Mouse (Mus musculus) CD4-positive, CD25-positive, alpha-beta regulatory T cell (primary cell): Measurements from ENCODE around the gene Rbks. TPM values are rescaled to one million over a fixed set of nuclear protein-coding genes. Genes with fewer than 3 reads are reported as not detected.

ENCODE experiments used
- polyA plus RNA-seq: library from polyadenylated mRNA; unstranded; fragments of 100-300 nt; shearing (Covaris generic); gene quantifications from one replicate; pipeline ENCODE4 v1.2.1, GENCODE M21; 2017

The Rbks gene
- polyA plus RNA-seq: 22.1 TPM

GRCm38 (mm10) chr5:31696971-31697643, at the start of gene Rbks:
Gene Rbks, minus strand, starts transcription at chr5:31697627.

GRCm38 (mm10) chr5:31697644-31698296, 343 bp upstream of the Rbks start, which contains the start of gene Babam2:
Gene Babam2, plus strand, starts transcription at chr5:31697684.

DNA sequence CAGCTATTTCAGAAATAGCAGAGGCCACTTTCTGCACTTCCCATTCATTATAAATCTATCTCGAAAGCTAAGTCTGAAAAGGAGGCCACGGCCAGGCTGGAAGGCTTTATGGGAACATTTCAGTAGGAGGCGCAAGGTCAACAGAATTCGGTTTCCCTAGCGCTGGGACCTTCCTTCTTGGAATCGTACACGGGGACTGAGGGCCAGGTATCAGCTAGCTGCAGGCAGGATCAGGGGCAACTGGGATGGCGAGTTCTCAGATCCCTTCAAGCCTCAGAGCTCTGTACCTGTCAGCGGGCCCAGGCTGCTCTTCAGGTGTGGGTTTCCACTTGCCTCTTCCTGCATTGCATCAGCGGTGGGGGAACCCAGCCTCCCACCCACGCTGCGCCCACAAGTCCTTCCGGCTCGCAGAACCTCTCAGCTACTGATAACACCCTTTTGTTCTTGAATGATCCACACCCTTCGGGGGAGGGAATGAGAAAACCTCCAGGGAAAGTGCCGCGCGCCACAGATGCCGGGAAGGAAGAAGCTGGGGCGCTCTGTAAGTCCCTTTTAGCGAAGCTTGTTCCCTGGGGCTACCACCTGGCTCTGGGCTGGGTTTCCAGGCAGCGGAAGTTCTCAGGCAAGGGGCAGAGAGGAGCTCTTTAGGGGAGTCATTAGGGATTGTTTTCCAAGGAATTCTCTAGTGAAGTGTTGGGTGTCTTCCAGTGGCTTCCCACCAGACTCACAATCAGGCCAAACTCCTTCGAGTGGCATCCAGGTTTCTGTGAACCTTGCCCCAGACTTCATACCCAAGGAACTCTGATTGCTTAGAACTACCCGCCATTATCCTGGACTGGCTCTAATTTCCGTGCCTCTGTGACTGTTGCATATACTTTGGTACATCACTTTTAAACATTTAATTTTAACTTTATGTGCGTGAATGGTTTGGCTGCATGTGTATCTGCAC, 100.7 kb downstream of the Rbks start, which contains the start of gene Mrpl33:
Gene Mrpl33, plus strand, starts transcription at position 455 of the 949 bp plus-strand sequence.

Other genes starting within 250 kb of the Rbks start
- gene Zfp512, start 245.2 kb downstream of the Rbks start, polyA plus RNA-seq: 57.8 TPM
- 0.18 TPM for gene 4930548H24Rik, start 211.9 kb downstream of the Rbks start, polyA plus RNA-seq
- gene Gpn1, start 202.9 kb downstream of the Rbks start, polyA plus RNA-seq: 41.8 TPM
- 47.3 TPM for gene Slc4a1ap, start 170.6 kb downstream of the Rbks start, polyA plus RNA-seq
- gene Supt7l, start 169.8 kb downstream of the Rbks start, polyA plus RNA-seq: 23.1 TPM
- 203 TPM for gene Mrpl33, start 100.7 kb downstream of the Rbks start, polyA plus RNA-seq
- 55.8 TPM for gene Babam2, start 57 bp upstream of the Rbks start, polyA plus RNA-seq